In genomic region chr17:12045861-12046273, GRCm38 (mm10) we compare ENCODE assay signal across 11 mouse cellular contexts.
DNase-seq lines count a peak whose midpoint lies in the region; ATAC-seq lines count a peak whose summit lies in the region.
"Had no signal": no experiment of that assay in that cellular context is flagged by ENCODE, and none has a peak within 500 bp of the region (broad histone marks: within the 10 kb centered on the region; RNA-seq: fewer than 3 reads in every experiment).

No protein-coding gene starts in this region.

- H3K4me1 ChIP-seq in heart, embryonic 12.5 days (replicated peaks), result peaks cover 13% of the 10 kb centered on the region

- no peaks in the 10 kb centered on the region for H3K9me3 ChIP-seq in heart, embryonic 12.5 days (replicated peaks)

- no peak overlapping the region for H3K4me2 ChIP-seq in heart, embryonic 12.5 days

- peaks cover 11% of the 10 kb centered on the region for H3K27me3 ChIP-seq in heart, embryonic 12.5 days (replicated peaks)
- H3K27me3 ChIP-seq: CH12.LX had no signal

- WGBS in heart, embryonic 12.5 days, result 56% methylated on average over 5 of the region's 5 CpGs

- no peak overlapping the region for H3K27ac ChIP-seq in heart, embryonic 12.5 days (ENCODE audit: poor library complexity, severe bottlenecking)
- H3K27ac ChIP-seq: liver, embryonic 14.5 days had no signal

- no peak for ATAC-seq in heart, embryonic 12.5 days (ENCODE audit: insufficient number of reproducible peaks, low FRiP score)
- no peak for ATAC-seq in activated CD4-positive, CD25-positive, alpha-beta regulatory T cell, adult 4 months
- ATAC-seq in erythroblast, adult 5-6 weeks (replicated peaks; ENCODE audit: low FRiP score, poor library complexity, severe bottlenecking), result no peak

- no peak overlapping the region for H3K4me3 ChIP-seq in heart, embryonic 12.5 days
- H3K4me3 ChIP-seq: erythroblast, embryonic 14.5 days had no signal

- no peak overlapping the region for H3K9ac ChIP-seq in heart, embryonic 12.5 days
- H3K9ac ChIP-seq: liver, embryonic 14.5 days had no signal

- peak; percentile 94 for DNase-seq in heart, adult 11 months
- DNase-seq in NIH3T3 (ENCODE audit: low read depth), result peak; percentile 30
- DNase-seq in fibroblast of lung, adult 2 months (ENCODE audit: low read depth), result peak; percentile 57
- peak; percentile 75 to 82 for DNase-seq in layer of hippocampus, adult 8-10 months (ENCODE audit: low spot score in 2 of 2)
- no peak for DNase-seq in urinary bladder, postnatal 25 days (ENCODE audit: low spot score)

- no peaks in the 10 kb centered on the region for H3K36me3 ChIP-seq in heart, embryonic 12.5 days
